ENCODE assay signal across 8 mouse cellular contexts in the genomic region with DNA sequence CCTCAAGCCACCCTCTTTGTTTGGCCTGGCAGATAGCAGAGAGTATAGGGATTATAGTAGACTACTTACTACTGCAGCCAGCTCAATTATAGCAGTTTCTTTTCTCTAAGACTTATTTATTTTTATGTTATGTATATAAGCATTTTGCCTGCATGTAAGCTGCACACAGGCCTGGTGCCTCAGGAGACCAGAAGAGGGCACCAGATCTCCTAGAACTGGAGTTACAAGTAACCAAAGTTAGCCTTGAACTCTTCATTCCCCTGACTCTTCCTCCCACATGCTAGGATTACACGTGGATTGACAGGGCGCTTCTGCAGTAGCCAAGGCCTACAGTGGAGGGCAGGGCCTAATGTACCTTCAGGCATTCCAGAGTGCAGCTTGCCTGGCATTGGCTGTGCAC.
A peak's percentile ranks its signal among the peaks of the same experiment; 100 is the strongest.
DNase-seq lines count a peak whose midpoint lies in the region; ATAC-seq and TF ChIP-seq lines count a peak whose summit lies in the region.

No protein-coding gene starts in this region.

- no peaks in the 10 kb centered on the region for H3K27me3 ChIP-seq in G1E (ENCODE audit: insufficient read depth, low read length)
- H3K27me3 ChIP-seq in kidney, embryonic 15.5 days = no peaks in the 10 kb centered on the region
- H3K27me3 ChIP-seq in splenic B cell, adult 2 months (ENCODE audit: control insufficient read depth, insufficient read depth, low read length, poor library complexity, severe bottlenecking) = no peaks in the 10 kb centered on the region

- no peak overlapping the region for H3K9ac ChIP-seq in kidney, embryonic 15.5 days

- no peak overlapping the region for H3K4me3 ChIP-seq in layer of hippocampus, adult 2 months
- H3K4me3 ChIP-seq in G1E (ENCODE audit: low read depth, low read length) = no peak overlapping the region
- H3K4me3 ChIP-seq in kidney, embryonic 15.5 days (replicated peaks) = no peak overlapping the region

- WGBS in kidney, embryonic 15.5 days = 29% methylated on average over 2 of the region's 2 CpGs

- H3K4me2 ChIP-seq in kidney, embryonic 15.5 days = no peak overlapping the region

- H3K36me3 ChIP-seq in G1E (replicated peaks) = peaks cover 10% of the 10 kb centered on the region
- no peaks in the 10 kb centered on the region for H3K36me3 ChIP-seq in kidney, embryonic 15.5 days
- H3K36me3 ChIP-seq in splenic B cell, adult 2 months (ENCODE audit: control insufficient read depth, insufficient read depth, low read length, poor library complexity, severe bottlenecking) = no peaks in the 10 kb centered on the region

- ATAC-seq in G1E (ENCODE audit: extremely low read depth, insufficient number of reproducible peaks, low FRiP score, poor library complexity, severe bottlenecking) = no peak
- peak; percentile 36; the same call in 1 of the 2 replicates for ATAC-seq in kidney, embryonic 15.5 days (replicated peaks; ENCODE audit: low FRiP score)

- H3K27ac ChIP-seq in layer of hippocampus, adult 2 months = no peak overlapping the region
- no peak overlapping the region for H3K27ac ChIP-seq in kidney, embryonic 15.5 days

- TF ChIP-seq CTCF in layer of hippocampus, adult 2 months (conservative IDR thresholded peaks at IDR 0.05) = peak; percentile 74
- 0 out of 2 replicates have a peak, but pooled peaks have one; percentile 5 for TF ChIP-seq CTCF in G1E (IDR thresholded peaks at IDR 0.05; ENCODE audit: low read depth, low read length)

- H3K9me3 ChIP-seq in G1E (replicated peaks) = no peaks in the 10 kb centered on the region
- no peaks in the 10 kb centered on the region for H3K9me3 ChIP-seq in kidney, embryonic 15.5 days (replicated peaks)

- DNase-seq in layer of hippocampus, adult 2 months (ENCODE audit: low spot score in 2 of 2) = no peak
- no peak for DNase-seq in layer of hippocampus, adult 9-10 months (ENCODE audit: low spot score)
- DNase-seq in G1E (ENCODE audit: low spot score) = no peak
- DNase-seq in brain, adult 2 months (ENCODE audit: low read depth, low spot score) = peak; percentile 81
- DNase-seq in splenic B cell, adult 2 months (ENCODE audit: low read depth, low spot score) = peak; percentile 60
- no peak for DNase-seq in ovary, postnatal 14 days (ENCODE audit: low spot score)
- DNase-seq in right cerebral cortex, postnatal 36 days (ENCODE audit: low spot score in 2 of 2) = no peak

- H3K4me1 ChIP-seq in G1E (ENCODE audit: insufficient read depth, low read depth, low read length) = peaks cover 3% of the 10 kb centered on the region; the same call in 1 of the 2 replicates
- no peaks in the 10 kb centered on the region for H3K4me1 ChIP-seq in kidney, embryonic 15.5 days

Comparison
In these comparisons a context has a peak if more than half of its experiments do, and no peak if none do; other contexts are left out.
1. DNase-seq: peak in brain, adult 2 months (single experiment) and splenic B cell, adult 2 months (single experiment); none in layer of hippocampus, adult 2 months (0 of 2), layer of hippocampus, adult 9-10 months (single experiment), G1E (single experiment), ovary, postnatal 14 days (single experiment) and right cerebral cortex, postnatal 36 days (0 of 2).